Mouse (Mus musculus) C2C12 (cell line): Measurements from ENCODE around the gene 1600002K03Rik. TPM values are rescaled to one million over a fixed set of nuclear protein-coding genes. Genes with fewer than 3 reads are reported as not detected.

Experiments used
- polyA plus RNA-seq: library from polyadenylated mRNA; unstranded; fragments of >200 nt; fragmentation: generic; extraction: Trizol; gene quantifications from one replicate; pipeline ENCODE4 v1.2.1, GENCODE M21; 2012; ENCODE audit warnings: missing spikeins

1600002K03Rik gene
- polyA plus RNA-seq, 1 experiment, result 33.4 TPM

Other genes with a start within 250 kb of the 1600002K03Rik start
- 0.74 TPM for gene Arid3a, start 245.9 kb upstream of the 1600002K03Rik start, polyA plus RNA-seq
- gene Wdr18, start 212.8 kb upstream of the 1600002K03Rik start, polyA plus RNA-seq, result 48.6 TPM
- 0.30 TPM for gene Grin3b, start 202.2 kb upstream of the 1600002K03Rik start, polyA plus RNA-seq
- gene Tmem259, start 188.6 kb upstream of the 1600002K03Rik start, polyA plus RNA-seq, result 102 TPM
- gene Cnn2, start 184.4 kb upstream of the 1600002K03Rik start, polyA plus RNA-seq, result 437 TPM
- gene Abca7, start 176.4 kb upstream of the 1600002K03Rik start, polyA plus RNA-seq, result 10.7 TPM
- gene Arhgap45, start 156.3 kb upstream of the 1600002K03Rik start, polyA plus RNA-seq, result 1.6 TPM
- 269 TPM for gene Polr2e, start 133.1 kb upstream of the 1600002K03Rik start, polyA plus RNA-seq
- 964 TPM for gene Gpx4, start 125.8 kb upstream of the 1600002K03Rik start, polyA plus RNA-seq
- gene Sbno2, start 67.4 kb upstream of the 1600002K03Rik start, polyA plus RNA-seq, result 29.4 TPM
- gene Stk11, start 57.1 kb upstream of the 1600002K03Rik start, polyA plus RNA-seq, result 106 TPM
- 720 TPM for gene Atp5d, start 34.3 kb upstream of the 1600002K03Rik start, polyA plus RNA-seq
- gene Cbarp, start 32.1 kb upstream of the 1600002K03Rik start, polyA plus RNA-seq, result 12.1 TPM
- 77.5 TPM for gene Midn, start 24.7 kb upstream of the 1600002K03Rik start, polyA plus RNA-seq
- gene Cirbp, start 7.0 kb upstream of the 1600002K03Rik start, polyA plus RNA-seq, result 30.9 TPM
- 3.2 TPM for gene Efna2, start 6.5 kb downstream of the 1600002K03Rik start, polyA plus RNA-seq
- 57.7 TPM for gene Mum1, start 53.5 kb downstream of the 1600002K03Rik start, polyA plus RNA-seq
- 288 TPM for gene Ndufs7, start 76.2 kb downstream of the 1600002K03Rik start, polyA plus RNA-seq
- 48.3 TPM for gene Gamt, start 88.1 kb downstream of the 1600002K03Rik start, polyA plus RNA-seq
- 159 TPM for gene Dazap1, start 88.5 kb downstream of the 1600002K03Rik start, polyA plus RNA-seq
- gene Rps15, start 119.5 kb downstream of the 1600002K03Rik start, polyA plus RNA-seq, result 5,397 TPM
- gene Apc2, start 123.0 kb downstream of the 1600002K03Rik start, polyA plus RNA-seq, result 0.20 TPM
- gene 2310011J03Rik, start 147.6 kb downstream of the 1600002K03Rik start, polyA plus RNA-seq, result 62.6 TPM
- 3.2 TPM for gene Pcsk4, start 156.6 kb downstream of the 1600002K03Rik start, polyA plus RNA-seq
- gene Reep6, start 157.0 kb downstream of the 1600002K03Rik start, polyA plus RNA-seq, result 5.9 TPM
- gene Adamtsl5, start 175.5 kb downstream of the 1600002K03Rik start, polyA plus RNA-seq, result 18.3 TPM
- gene Plk5, start 183.5 kb downstream of the 1600002K03Rik start, polyA plus RNA-seq, result not detected
- gene Mex3d, start 214.7 kb downstream of the 1600002K03Rik start, polyA plus RNA-seq, result 37.4 TPM
- 326 TPM for gene Mbd3, start 226.6 kb downstream of the 1600002K03Rik start, polyA plus RNA-seq
- gene Uqcr11, start 233.9 kb downstream of the 1600002K03Rik start, polyA plus RNA-seq, result 1,025 TPM